ENCODE assay signal across 9 mouse cellular contexts in genomic region chr17:29164469-29165111, GRCm38 (mm10). TPM values are rescaled to one million over a fixed set of nuclear protein-coding genes. Genes with fewer than 3 reads are reported as not detected.
DNase-seq lines count a peak whose midpoint lies in the region; ATAC-seq and TF ChIP-seq lines count a peak whose summit lies in the region.
"Had no signal": no experiment of that assay in that cellular context is flagged by ENCODE, and none has a peak within 500 bp of the region (broad histone marks: within the 10 kb centered on the region; RNA-seq: fewer than 3 reads in every experiment).

No protein-coding gene starts in this region.

- H3K36me3 ChIP-seq in liver, embryonic 12.5 days, result no peaks in the 10 kb centered on the region
- H3K36me3 ChIP-seq in midbrain, embryonic 16.5 days (ENCODE audit: control insufficient read depth, insufficient read depth, low read length), result no peaks in the 10 kb centered on the region

- DNase-seq in heart, adult 18-20 months, result peak; percentile 23 to 37
- no peak for DNase-seq in heart, adult 8-10 months (ENCODE audit: low spot score)
- DNase-seq in Muller cell, postnatal 12 days (ENCODE audit: inconsistent ontology term), result peak; percentile 46
- peak; percentile 34 to 39 for DNase-seq in heart, postnatal 14 days
- no peak for DNase-seq in layer of hippocampus, adult 2 months (ENCODE audit: low spot score in 2 of 2)
- no peak for DNase-seq in frontal cortex, postnatal 36 days (ENCODE audit: low spot score in 2 of 2)

- H3K27me3 ChIP-seq in liver, embryonic 12.5 days (replicated peaks), result peaks cover 21% of the 10 kb centered on the region; the same call in 1 of the 2 replicates
- no peaks in the 10 kb centered on the region for H3K27me3 ChIP-seq in midbrain, embryonic 16.5 days (ENCODE audit: control insufficient read depth, insufficient read depth, low read depth, low read length)
- H3K27me3 ChIP-seq: Patski had no signal

- no peaks in the 10 kb centered on the region for H3K9me3 ChIP-seq in liver, embryonic 12.5 days (replicated peaks)
- H3K9me3 ChIP-seq in midbrain, embryonic 16.5 days (replicated peaks; ENCODE audit: control insufficient read depth, low read length, poor library complexity, severe bottlenecking), result no peaks in the 10 kb centered on the region

- no peak overlapping the region for H3K4me3 ChIP-seq in liver, embryonic 12.5 days
- H3K4me3 ChIP-seq in midbrain, embryonic 16.5 days (ENCODE audit: low read depth, low read length), result no peak overlapping the region
- no peak overlapping the region for H3K4me3 ChIP-seq in layer of hippocampus, adult 2 months

- intact Hi-C loops in heart, postnatal 14 days (cut with DNase I), result no loop called here

- H3K27ac ChIP-seq in liver, embryonic 12.5 days, result 0 out of 2 replicates have a peak overlapping the region, but pooled peaks have one; percentile 31
- peak overlapping the region; percentile 75 for H3K27ac ChIP-seq in midbrain, embryonic 16.5 days (ENCODE audit: low read length)
- no peak overlapping the region for H3K27ac ChIP-seq in layer of hippocampus, adult 2 months

- peaks cover 41% of the 10 kb centered on the region for H3K4me1 ChIP-seq in liver, embryonic 12.5 days
- peaks cover 18% of the 10 kb centered on the region for H3K4me1 ChIP-seq in midbrain, embryonic 16.5 days (ENCODE audit: control insufficient read depth, insufficient read depth, low read length)

- no peak for ATAC-seq in liver, embryonic 12.5 days
- ATAC-seq in midbrain, embryonic 16.5 days, result no peak
- ATAC-seq: Patski had no signal

- H3K9ac ChIP-seq in liver, embryonic 12.5 days, result no peak overlapping the region
- H3K9ac ChIP-seq in midbrain, embryonic 16.5 days (ENCODE audit: low read depth, low read length), result no peak overlapping the region

- peak overlapping the region; percentile 24 for H3K4me2 ChIP-seq in liver, embryonic 12.5 days
- H3K4me2 ChIP-seq in midbrain, embryonic 16.5 days (ENCODE audit: low read length), result no peak overlapping the region

- TF ChIP-seq CTCF in layer of hippocampus, adult 2 months (conservative IDR thresholded peaks at IDR 0.05), result no peak

- 11% methylated on average over 17 of the region's 17 CpGs for WGBS in liver, embryonic 12.5 days (ENCODE audit: insufficient replicate concordance)
- 16% methylated on average over 17 of the region's 17 CpGs for WGBS in midbrain, embryonic 16.5 days

RNA-seq across cellular contexts. Expression of gene Rab44, which starts 50.6 kb away (rescaled TPM):
- total RNA-seq in heart, adult 18-20 months (2021), result under 1 TPM in 1 of 2 experiments, not detected in 1; 0.69 TPM
- total RNA-seq in heart, adult 8-10 months (2022), result under 1 TPM in 3 of 4 experiments, not detected in 1; 0.12 to 0.75 (median 0.38) TPM
- under 1 TPM; 0.73 to 0.76 TPM for total RNA-seq in heart, postnatal 14 days (2021)
- polyA plus RNA-seq in liver, embryonic 12.5 days (2016; fragmentation: Nextera tagmentation; extraction: Ambion mirVana), result 5.0 and 5.4 TPM in 2 replicates
- 0.08 and 0.17 TPM in 2 replicates for polyA plus RNA-seq in midbrain, embryonic 16.5 days (2015; fragmentation: Nextera tagmentation; extraction: Ambion mirVana)
- total RNA-seq in layer of hippocampus, adult 2 months (2021), result under 1 TPM in 1 of 2 experiments, not detected in 1; 0.17 TPM

Comparison
In these comparisons a context has a peak if more than half of its experiments do, and no peak if none do; other contexts are left out.
1. DNase-seq: peak in heart, adult 18-20 months (2 of 2), Muller cell, postnatal 12 days (single experiment) and heart, postnatal 14 days (2 of 2); none in heart, adult 8-10 months (single experiment), layer of hippocampus, adult 2 months (0 of 2) and frontal cortex, postnatal 36 days (0 of 2).